Mouse (Mus musculus) frontal cortex, postnatal 36 days (tissue): ENCODE data around the gene Wfdc2.
"Not testable (repeated sequence)": the region's sequence is repeated elsewhere in the genome, so short reads cannot be mapped to it uniquely, and the experiment has no call there.

Source experiments
- DNase-seq, 2 experiments: peaks; one replicate each; pipeline ENCODE4 v3.0.0; 2022; ENCODE audit warnings: low spot score in 2 of 2

Gene Wfdc2

GRCm38 (mm10) chr2:164549338-164549737, 12.9 kb upstream of the Wfdc2 start:
- DNase-seq = no peak

- peak in 1 of 2 experiments; percentile 66 for DNase-seq
These were observed 12.0 kb upstream of the Wfdc2 start for GRCm38 (mm10) chr2:164549963-164550894.

- no peak for DNase-seq
These were observed 11.3 kb upstream of the Wfdc2 start for GRCm38 (mm10) chr2:164550895-164551269.

GRCm38 (mm10) chr2:164551502-164551901, 10.7 kb upstream of the Wfdc2 start:
- no peak for DNase-seq

- peak; percentile 31 to 68 for DNase-seq
These were observed 3.8 kb upstream of the Wfdc2 start for GRCm38 (mm10) chr2:164558426-164558825.

GRCm38 (mm10) chr2:164558991-164559645, 3.1 kb upstream of the Wfdc2 start:
- DNase-seq = no peak

GRCm38 (mm10) chr2:164560106-164560505, 2.1 kb upstream of the Wfdc2 start:
- no peak for DNase-seq

- peak; percentile 31 to 49 for DNase-seq
These were observed 1.3 kb downstream of the Wfdc2 start for GRCm38 (mm10) chr2:164563339-164564038.

GRCm38 (mm10) chr2:164564346-164564745, 2.1 kb downstream of the Wfdc2 start:
- no peak for DNase-seq

- no peak for DNase-seq
These were observed 4.8 kb downstream of the Wfdc2 start for GRCm38 (mm10) chr2:164566997-164567396.

- DNase-seq = no peak
These were observed 5.2 kb downstream of the Wfdc2 start for GRCm38 (mm10) chr2:164567460-164567859.

GRCm38 (mm10) chr2:164573359-164573758, 11.1 kb downstream of the Wfdc2 start, which contains the start of gene Spint3:
Gene Spint3, minus strand, starts transcription at chr2:164573459.
- not testable (repeated sequence) for DNase-seq

- DNase-seq = not testable (repeated sequence)
These were observed 23.0 kb downstream of the Wfdc2 start, which contains the start of gene Wfdc6a for GRCm38 (mm10) chr2:164585025-164585725. Gene Wfdc6a, minus strand, starts transcription at chr2:164585447.

- DNase-seq = peak; percentile 6 to 37
These were observed 29.8 kb downstream of the Wfdc2 start for GRCm38 (mm10) chr2:164592014-164592413.

- DNase-seq = no peak
These were observed 31.3 kb downstream of the Wfdc2 start, which contains the start of gene Eppin for GRCm38 (mm10) chr2:164593494-164593893. Gene Eppin, minus strand, starts transcription at chr2:164593594.

- no peak for DNase-seq
These were observed 38.0 kb downstream of the Wfdc2 start for GRCm38 (mm10) chr2:164600179-164600578.

GRCm38 (mm10) chr2:164603482-164603881, 41.3 kb downstream of the Wfdc2 start:
- no peak for DNase-seq

GRCm38 (mm10) chr2:164604411-164604810, 42.2 kb downstream of the Wfdc2 start:
- peak in 1 of 2 experiments; percentile 6 for DNase-seq

GRCm38 (mm10) chr2:164608781-164609180, 46.6 kb downstream of the Wfdc2 start:
- no peak for DNase-seq

- not testable (repeated sequence) for DNase-seq
These were observed 51.3 kb downstream of the Wfdc2 start, which contains the start of the genes Wfdc6b and Wfdc8 for GRCm38 (mm10) chr2:164613471-164613870. Gene Wfdc6b, plus strand, starts transcription at chr2:164613522. Gene Wfdc8, minus strand, starts transcription at chr2:164613626.

- no peak for DNase-seq
These were observed 53.2 kb downstream of the Wfdc2 start for GRCm38 (mm10) chr2:164615386-164615785.
